Mouse (Mus musculus): ENCODE measurements around the gene Rab9b.

DNA sequence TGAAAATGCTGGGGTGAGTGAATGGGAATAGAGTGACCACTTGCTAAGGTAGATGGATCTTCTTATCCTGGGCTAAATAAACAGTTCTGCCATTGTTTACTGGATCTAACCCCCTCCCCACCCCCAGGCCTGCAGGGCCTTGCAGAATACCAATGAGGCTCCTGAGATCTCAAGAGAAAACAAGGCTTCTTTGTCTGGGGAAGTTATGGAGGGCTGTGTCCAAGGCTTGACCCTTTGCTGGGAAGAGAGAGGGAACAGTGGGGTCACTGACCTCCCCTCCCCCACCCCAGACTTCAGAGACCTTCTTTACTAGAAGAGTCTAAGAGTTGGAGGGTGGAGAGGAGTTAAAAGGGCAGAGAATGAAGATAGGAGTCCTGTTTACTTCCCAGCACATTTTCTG lies 39.9 kb downstream of the Rab9b start:
- TF ChIP-seq CTCF (IDR thresholded peaks at IDR 0.05; ENCODE audit: borderline replicate concordance, insufficient read depth, low read depth, low read length) (no peak), POLR2A (IDR thresholded peaks at IDR 0.05; ENCODE audit: borderline replicate concordance, insufficient read depth, low read length) (no peak)

All from cerebellum, adult 2 months (tissue).